Mouse (Mus musculus) hindbrain, embryonic 12.5 days (tissue): ENCODE measurements around the gene Zbtb40. TPM values are rescaled to one million over a fixed set of nuclear protein-coding genes. Genes with fewer than 3 reads are reported as not detected.

Source experiments
- ATAC-seq: fragments of 200-750 bp; cut with Nextera tagmentation; 2 replicates; pipeline ENCODE4 v1.8.0; 2017; ENCODE audit warnings: moderate TSS enrichment; ENCODE audit not compliant: low FRiP score
- H3K27ac ChIP-seq: fragments of 300-500 bp; sonication (generic); 2 replicates; pipeline ENCODE4 v1.5.1; 2016; ENCODE audit warnings: mild to moderate bottlenecking
- H3K27me3 ChIP-seq: fragments of 300-500 bp; sonication (generic); 2 replicates; pipeline ENCODE4 v1.6.1; 2016; ENCODE audit warnings: mild to moderate bottlenecking
- H3K36me3 ChIP-seq: fragments of 300-500 bp; sonication (generic); 2 replicates; pipeline ENCODE4 v1.6.1; 2016; ENCODE audit warnings: mild to moderate bottlenecking
- H3K4me1 ChIP-seq: fragments of 300-500 bp; sonication (generic); 2 replicates; pipeline ENCODE4 v1.6.1; 2016
- H3K4me2 ChIP-seq: fragments of 300-500 bp; sonication (generic); replicated peaks from 2 replicates; pipeline ENCODE4 v1.6.1; 2016; ENCODE audit warnings: mild to moderate bottlenecking
- H3K4me3 ChIP-seq: fragments of 300-500 bp; sonication (generic); 2 replicates; pipeline ENCODE4 v1.5.1; 2016; ENCODE audit warnings: mild to moderate bottlenecking
- H3K9ac ChIP-seq: fragments of 300-500 bp; sonication (generic); 2 replicates; pipeline ENCODE4 v1.6.1; 2016; ENCODE audit warnings: mild to moderate bottlenecking, moderate library complexity
- H3K9me3 ChIP-seq: fragments of 300-500 bp; sonication (generic); replicated peaks from 2 replicates; pipeline ENCODE4 v1.6.1; 2016; ENCODE audit warnings: mild to moderate bottlenecking
- WGBS: fragments of 180-500 bp; shearing (Covaris S2); methylation state at CpG from one replicate; pipeline ENCODE4 v1.1.7; 2016; 5-methylcytosine and 5-hydroxymethylcytosine counted together
- polyA plus RNA-seq: library from polyadenylated mRNA; unstranded; fragments of >200 nt; fragmentation: Nextera tagmentation; extraction: Ambion mirVana; gene quantifications from 2 replicates; pipeline ENCODE4 v1.2.1, GENCODE M21; 2016

The Zbtb40 gene
- polyA plus RNA-seq, 1 experiment from 2014 or later = 7.2 TPM

- Histone ChIP-seq H3K27ac (peak overlapping the region; percentile 35; the same call in 1 of the 2 replicates), H3K4me3 (no peak overlapping the region), H3K27me3 (peaks cover 80% of the 10 kb centered on the region), H3K4me1 (peaks cover 75% of the 10 kb centered on the region), H3K4me2 (no peak overlapping the region), H3K9me3 (no peaks in the 10 kb centered on the region), H3K9ac (no peak overlapping the region), H3K36me3 (no peaks in the 10 kb centered on the region)
- no peak for ATAC-seq
- 30% methylated on average over 16 of the region's 16 CpGs for WGBS
These were observed 81.9 kb downstream of the Zbtb40 start for GRCm38 (mm10) chr4:136966493-136967390.

- H3K9ac ChIP-seq = no peak overlapping the region
- H3K36me3 ChIP-seq = no peaks in the 10 kb centered on the region
- H3K4me2 ChIP-seq = no peak overlapping the region
- peaks cover 76% of the 10 kb centered on the region for H3K4me1 ChIP-seq
- 25% methylated on average over 15 of the region's 15 CpGs for WGBS
- no peaks in the 10 kb centered on the region for H3K9me3 ChIP-seq
- no peak overlapping the region for H3K4me3 ChIP-seq
- ATAC-seq = peak; percentile 32; the same call in 1 of the 2 replicates
- H3K27me3 ChIP-seq = peaks cover 84% of the 10 kb centered on the region
- no peak overlapping the region for H3K27ac ChIP-seq
These were observed 83.6 kb downstream of the Zbtb40 start for GRCm38 (mm10) chr4:136964990-136965421.

- Histone ChIP-seq H3K4me1 (peaks cover 57% of the 10 kb centered on the region), H3K27me3 (peaks cover 83% of the 10 kb centered on the region), H3K27ac (no peak overlapping the region)
These were observed 86.2 kb downstream of the Zbtb40 start for GRCm38 (mm10) chr4:136962447-136962846.

GRCm38 (mm10) chr4:136961642-136962285 is 86.8 kb downstream of the Zbtb40 start:
- no peaks in the 10 kb centered on the region for H3K9me3 ChIP-seq
- no peak for ATAC-seq
- 22% methylated on average over 4 of the region's 4 CpGs for WGBS
- peaks cover 83% of the 10 kb centered on the region for H3K27me3 ChIP-seq
- H3K4me3 ChIP-seq = no peak overlapping the region
- peaks cover 56% of the 10 kb centered on the region for H3K4me1 ChIP-seq
- H3K36me3 ChIP-seq = no peaks in the 10 kb centered on the region
- H3K27ac ChIP-seq = no peak overlapping the region
- peak overlapping the region; percentile 27; the same call in 1 of the 2 replicates for H3K9ac ChIP-seq
- no peak overlapping the region for H3K4me2 ChIP-seq

More at GRCm38 (mm10) chr4:136962447-136962846, 86.2 kb downstream of the Zbtb40 start:
- Histone ChIP-seq H3K4me3 (no peak overlapping the region), H3K36me3 (no peaks in the 10 kb centered on the region), H3K4me2 (no peak overlapping the region), H3K9ac (peak overlapping the region; percentile 27; the same call in 1 of the 2 replicates), H3K9me3 (no peaks in the 10 kb centered on the region)
- ATAC-seq = no peak
- WGBS = 43% methylated on average over 4 of the region's 4 CpGs

GRCm38 (mm10) chr4:136960581-136960980 is 88.0 kb downstream of the Zbtb40 start:
- Histone ChIP-seq H3K27me3 (peaks cover 82% of the 10 kb centered on the region), H3K4me1 (peaks cover 50% of the 10 kb centered on the region), H3K9me3 (no peaks in the 10 kb centered on the region), H3K27ac (no peak overlapping the region), H3K4me2 (no peak overlapping the region), H3K36me3 (no peaks in the 10 kb centered on the region), H3K4me3 (no peak overlapping the region), H3K9ac (no peak overlapping the region)
- ATAC-seq = no peak
- WGBS = 51% methylated on average over 9 of the region's 9 CpGs

- Histone ChIP-seq H3K27ac (no peak overlapping the region), H3K9ac (no peak overlapping the region), H3K36me3 (no peaks in the 10 kb centered on the region), H3K4me1 (peaks cover 44% of the 10 kb centered on the region), H3K4me2 (no peak overlapping the region), H3K4me3 (no peak overlapping the region), H3K27me3 (peaks cover 83% of the 10 kb centered on the region), H3K9me3 (no peaks in the 10 kb centered on the region)
- WGBS = 54% methylated on average over 3 of the region's 3 CpGs
- ATAC-seq = no peak
These were observed 88.5 kb downstream of the Zbtb40 start for GRCm38 (mm10) chr4:136960068-136960467.

- Histone ChIP-seq H3K4me1 (peaks cover 22% of the 10 kb centered on the region), H3K9ac (peak within 1 kb of the TSS; percentile 62), H3K4me3 (peak within 1 kb of the TSS; percentile 50), H3K27ac (no peak within 1 kb of the TSS), H3K4me2 (peak within 1 kb of the TSS; percentile 93), H3K9me3 (no peaks in the 10 kb centered on the region), H3K36me3 (no peaks in the 10 kb centered on the region), H3K27me3 (peaks cover 90% of the 10 kb centered on the region)
- 0 out of 2 replicates have a peak, but pooled peaks have one; percentile 58 for ATAC-seq
- 1% methylated on average over 50 of the region's 75 CpGs for WGBS
These were observed 91.7 kb downstream of the Zbtb40 start, which contains the start of gene Epha8 for GRCm38 (mm10) chr4:136956751-136957446. Gene Epha8, minus strand, starts transcription at chr4:136956816.

- Histone ChIP-seq H3K4me3 (no peak overlapping the region), H3K4me1 (peaks cover 15% of the 10 kb centered on the region), H3K27me3 (peaks cover 77% of the 10 kb centered on the region), H3K4me2 (no peak overlapping the region), H3K27ac (no peak overlapping the region), H3K9me3 (no peaks in the 10 kb centered on the region), H3K9ac (no peak overlapping the region), H3K36me3 (no peaks in the 10 kb centered on the region)
- ATAC-seq = no peak
- 65% methylated on average over 6 of the region's 6 CpGs for WGBS
These were observed 94.0 kb downstream of the Zbtb40 start for GRCm38 (mm10) chr4:136954562-136954961.

- Histone ChIP-seq H3K36me3 (no peaks in the 10 kb centered on the region), H3K9ac (no peak overlapping the region), H3K27ac (no peak overlapping the region), H3K4me2 (no peak overlapping the region), H3K4me1 (peaks cover 21% of the 10 kb centered on the region), H3K27me3 (peaks cover 41% of the 10 kb centered on the region), H3K4me3 (no peak overlapping the region), H3K9me3 (no peaks in the 10 kb centered on the region)
- ATAC-seq = peak; percentile 35
- 36% methylated on average over 10 of the region's 10 CpGs for WGBS
These were observed 99.2 kb downstream of the Zbtb40 start for GRCm38 (mm10) chr4:136949266-136949989.

- Histone ChIP-seq H3K9me3 (no peaks in the 10 kb centered on the region), H3K36me3 (no peaks in the 10 kb centered on the region), H3K4me2 (no peak overlapping the region), H3K27me3 (peaks cover 36% of the 10 kb centered on the region), H3K4me1 (peaks cover 33% of the 10 kb centered on the region), H3K4me3 (no peak overlapping the region), H3K9ac (no peak overlapping the region), H3K27ac (no peak overlapping the region)
- ATAC-seq = no peak
- 54% methylated on average over 17 of the region's 17 CpGs for WGBS
These were observed 103.2 kb downstream of the Zbtb40 start for GRCm38 (mm10) chr4:136945397-136945796.

GRCm38 (mm10) chr4:136944558-136945350 is 103.8 kb downstream of the Zbtb40 start:
- WGBS = 73% methylated on average over 11 of the region's 11 CpGs
- Histone ChIP-seq H3K9me3 (no peaks in the 10 kb centered on the region), H3K4me3 (no peak overlapping the region), H3K4me1 (peaks cover 30% of the 10 kb centered on the region), H3K4me2 (no peak overlapping the region), H3K27me3 (peaks cover 42% of the 10 kb centered on the region), H3K36me3 (no peaks in the 10 kb centered on the region), H3K9ac (no peak overlapping the region), H3K27ac (no peak overlapping the region)
- no peak for ATAC-seq
